Mouse (Mus musculus) stomach, embryonic 16.5 days (tissue): ENCODE measurements around the gene Wdtc1. TPM values are rescaled to one million over a fixed set of nuclear protein-coding genes. Genes with fewer than 3 reads are reported as not detected.
A peak's percentile ranks its signal among the peaks of the same experiment; 100 is the strongest.

Experiments used
- ATAC-seq: fragments of 200-750 bp; cut with Nextera tagmentation; 2 replicates; pipeline ENCODE4 v1.8.0; 2017; ENCODE audit warnings: moderate number of reproducible peaks, moderate TSS enrichment; ENCODE audit not compliant: insufficient read depth, low FRiP score
- H3K27ac ChIP-seq: fragments of 300-500 bp; sonication (generic); 2 replicates; pipeline ENCODE4 v1.5.1; 2014; ENCODE audit warnings: low read length
- H3K27me3 ChIP-seq: fragments of 300-500 bp; sonication (generic); 2 replicates; pipeline ENCODE4 v1.6.1; 2014; ENCODE audit warnings: low read length, control low read depth, mixed read lengths; ENCODE audit not compliant: control insufficient read depth, insufficient read depth
- H3K36me3 ChIP-seq: fragments of 300-500 bp; sonication (generic); 2 replicates; pipeline ENCODE4 v1.6.1; 2014; ENCODE audit warnings: low read length; ENCODE audit not compliant: control insufficient read depth, insufficient read depth
- H3K4me1 ChIP-seq: fragments of 300-500 bp; sonication (generic); 2 replicates; pipeline ENCODE4 v1.6.1; 2014; ENCODE audit warnings: low read length, control low read depth, mixed read lengths; ENCODE audit not compliant: control insufficient read depth, insufficient read depth
- H3K4me2 ChIP-seq: fragments of 300-500 bp; sonication (generic); 2 replicates; pipeline ENCODE4 v1.6.1; 2014; ENCODE audit warnings: low read depth, low read length, mixed read lengths
- H3K4me3 ChIP-seq: fragments of 300-500 bp; sonication (generic); replicated peaks from 2 replicates; pipeline ENCODE4 v1.5.1; 2014; ENCODE audit warnings: mild to moderate bottlenecking, low read length
- H3K9ac ChIP-seq: fragments of 300-500 bp; sonication (generic); 2 replicates; pipeline ENCODE4 v1.6.1; 2014; ENCODE audit warnings: low read length
- H3K9me3 ChIP-seq: fragments of 300-500 bp; sonication (generic); replicated peaks from 2 replicates; pipeline ENCODE4 v1.6.1; 2016; ENCODE audit warnings: low read length, control low read depth; ENCODE audit not compliant: control insufficient read depth
- WGBS: fragments of 180-500 bp; shearing (Covaris S2); extraction: QIAGEN DNeasy Blood & Tissue Kit; methylation state at CpG from one replicate; pipeline ENCODE4 v1.1.7; 2014; 5-methylcytosine and 5-hydroxymethylcytosine counted together
- polyA plus RNA-seq: library from polyadenylated mRNA; unstranded; fragments of >200 nt; fragmentation: Nextera tagmentation; extraction: Ambion mirVana; gene quantifications from 2 replicates; pipeline ENCODE4 v1.2.1, GENCODE M21; 2015

Wdtc1 gene
- polyA plus RNA-seq, 1 experiment from 2014 or later = 14.8 TPM

- no peak overlapping the region for H3K9ac ChIP-seq
- H3K9me3 ChIP-seq = no peaks in the 10 kb centered on the region
- ATAC-seq = no peak
- no peak overlapping the region for H3K4me2 ChIP-seq
- H3K36me3 ChIP-seq = peaks cover 2% of the 10 kb centered on the region; the same call in 1 of the 2 replicates
- WGBS = 36% methylated on average over 3 of the region's 3 CpGs
- peaks cover 47% of the 10 kb centered on the region for H3K4me1 ChIP-seq
- no peaks in the 10 kb centered on the region for H3K27me3 ChIP-seq
- H3K4me3 ChIP-seq = no peak overlapping the region
- H3K27ac ChIP-seq = peak overlapping the region; percentile 42
Measured at GRCm38 (mm10) chr4:133379861-133380260, 26.6 kb upstream of the Wdtc1 start.

GRCm38 (mm10) chr4:133379046-133379347 lies 25.7 kb upstream of the Wdtc1 start:
- no peak for ATAC-seq
- WGBS = 33% methylated on average over 5 of the region's 5 CpGs
- Histone ChIP-seq H3K4me1 (peaks cover 49% of the 10 kb centered on the region), H3K4me3 (no peak overlapping the region; the same call in 1 of the 2 replicates), H3K9me3 (no peaks in the 10 kb centered on the region), H3K27ac (peak overlapping the region; percentile 90), H3K27me3 (no peaks in the 10 kb centered on the region), H3K4me2 (peak overlapping the region; percentile 36), H3K36me3 (peaks cover 4% of the 10 kb centered on the region; the same call in 1 of the 2 replicates), H3K9ac (peak overlapping the region; percentile 57)

- 13% methylated on average over 13 of the region's 13 CpGs for WGBS
- no peaks in the 10 kb centered on the region for H3K27me3 ChIP-seq
- peak overlapping the region; percentile 36 for H3K4me2 ChIP-seq
- peak overlapping the region; percentile 58 for H3K9ac ChIP-seq
- H3K9me3 ChIP-seq = no peaks in the 10 kb centered on the region
- peaks cover 4% of the 10 kb centered on the region; the same call in 1 of the 2 replicates for H3K36me3 ChIP-seq
- H3K4me3 ChIP-seq = no peak overlapping the region; the same call in 1 of the 2 replicates
- peak overlapping the region; percentile 90 for H3K27ac ChIP-seq
- peaks cover 55% of the 10 kb centered on the region for H3K4me1 ChIP-seq
- ATAC-seq = peak; percentile 84
Measured at GRCm38 (mm10) chr4:133378236-133379045, 25.2 kb upstream of the Wdtc1 start.

GRCm38 (mm10) chr4:133375812-133376577 lies 22.7 kb upstream of the Wdtc1 start:
- Histone ChIP-seq H3K27ac (no peak overlapping the region), H3K4me1 (peaks cover 73% of the 10 kb centered on the region), H3K9me3 (no peaks in the 10 kb centered on the region), H3K9ac (no peak overlapping the region), H3K27me3 (no peaks in the 10 kb centered on the region), H3K36me3 (peaks cover 4% of the 10 kb centered on the region; the same call in 1 of the 2 replicates), H3K4me2 (no peak overlapping the region), H3K4me3 (no peak overlapping the region)
- no peak for ATAC-seq
- WGBS = 74% methylated on average over 10 of the region's 10 CpGs

GRCm38 (mm10) chr4:133374011-133374410 lies 20.7 kb upstream of the Wdtc1 start:
- no peaks in the 10 kb centered on the region for H3K27me3 ChIP-seq
- no peak overlapping the region for H3K9ac ChIP-seq
- no peak for ATAC-seq
- H3K27ac ChIP-seq = no peak overlapping the region
- H3K9me3 ChIP-seq = no peaks in the 10 kb centered on the region
- 72% methylated on average over 4 of the region's 4 CpGs for WGBS
- H3K4me2 ChIP-seq = no peak overlapping the region
- peaks cover 63% of the 10 kb centered on the region for H3K4me1 ChIP-seq
- H3K36me3 ChIP-seq = peaks cover 4% of the 10 kb centered on the region; the same call in 1 of the 2 replicates
- H3K4me3 ChIP-seq = no peak overlapping the region

- ATAC-seq = no peak
- H3K9ac ChIP-seq = peak overlapping the region; percentile 95
- no peak overlapping the region for H3K27ac ChIP-seq
- 50% methylated on average over 6 of the region's 6 CpGs for WGBS
- H3K36me3 ChIP-seq = peaks cover 4% of the 10 kb centered on the region; the same call in 1 of the 2 replicates
- H3K4me3 ChIP-seq = peak overlapping the region; percentile 87
- H3K27me3 ChIP-seq = no peaks in the 10 kb centered on the region
- H3K9me3 ChIP-seq = no peaks in the 10 kb centered on the region
- H3K4me2 ChIP-seq = peak overlapping the region; percentile 91
- peaks cover 46% of the 10 kb centered on the region for H3K4me1 ChIP-seq
Measured at GRCm38 (mm10) chr4:133372278-133372665, 19.0 kb upstream of the Wdtc1 start.

- H3K27ac ChIP-seq = no peak overlapping the region
- 54% methylated on average over 7 of the region's 7 CpGs for WGBS
- no peak for ATAC-seq
Measured at GRCm38 (mm10) chr4:133371621-133372277, 18.5 kb upstream of the Wdtc1 start.

GRCm38 (mm10) chr4:133370298-133371274 lies 17.3 kb upstream of the Wdtc1 start:
- Histone ChIP-seq H3K36me3 (peaks cover 4% of the 10 kb centered on the region; the same call in 1 of the 2 replicates), H3K27me3 (no peaks in the 10 kb centered on the region), H3K4me3 (peak overlapping the region; percentile 87), H3K27ac (peak overlapping the region; percentile 87), H3K9ac (peak overlapping the region; percentile 95), H3K4me2 (peak overlapping the region; percentile 91), H3K4me1 (peaks cover 40% of the 10 kb centered on the region), H3K9me3 (no peaks in the 10 kb centered on the region)
- WGBS = 60% methylated on average over 22 of the region's 22 CpGs
- ATAC-seq = no peak

More at GRCm38 (mm10) chr4:133371621-133372277, 18.5 kb upstream of the Wdtc1 start:
- peak overlapping the region; percentile 95 for H3K9ac ChIP-seq
- H3K4me1 ChIP-seq = peaks cover 43% of the 10 kb centered on the region
- peak overlapping the region; percentile 87 for H3K4me3 ChIP-seq
- H3K27me3 ChIP-seq = no peaks in the 10 kb centered on the region
- peak overlapping the region; percentile 91 for H3K4me2 ChIP-seq
- H3K9me3 ChIP-seq = no peaks in the 10 kb centered on the region
- peaks cover 4% of the 10 kb centered on the region; the same call in 1 of the 2 replicates for H3K36me3 ChIP-seq
